Mouse (Mus musculus): Measurements from ENCODE around the gene Troap.
"Not testable (repeated sequence)": the region's sequence is repeated elsewhere in the genome, so short reads cannot be mapped to it uniquely, and the experiment has no call there.

Troap gene

GRCm38 (mm10) chr15:99040920-99041856 lies 33.2 kb upstream of the Troap start:
- no peak for DNase-seq (ENCODE audit: low spot score)

GRCm38 (mm10) chr15:99042334-99042733 lies 32.0 kb upstream of the Troap start:
- DNase-seq (ENCODE audit: low spot score), result no peak

- DNase-seq (ENCODE audit: low spot score), result peak; percentile 60
These were observed 29.5 kb upstream of the Troap start for GRCm38 (mm10) chr15:99044854-99045253.

- not testable (repeated sequence) for DNase-seq (ENCODE audit: low spot score)
These were observed 28.6 kb upstream of the Troap start for GRCm38 (mm10) chr15:99045734-99046133.

GRCm38 (mm10) chr15:99049473-99050253 lies 24.7 kb upstream of the Troap start:
- peak; percentile 74 for DNase-seq (ENCODE audit: low spot score)

- DNase-seq (ENCODE audit: low spot score), result no peak
These were observed 21.0 kb upstream of the Troap start for GRCm38 (mm10) chr15:99053373-99053772.

GRCm38 (mm10) chr15:99055040-99055439 lies 19.3 kb upstream of the Troap start, which contains the start of gene Prph:
Prph (plus strand) TSS chr15:99055174.
- DNase-seq (ENCODE audit: low spot score), result no peak

GRCm38 (mm10) chr15:99055511-99055961 lies 18.8 kb upstream of the Troap start:
- DNase-seq (ENCODE audit: low spot score), result no peak

- DNase-seq (ENCODE audit: low spot score), result no peak
These were observed 18.0 kb upstream of the Troap start for GRCm38 (mm10) chr15:99056332-99056731.

GRCm38 (mm10) chr15:99065557-99066165 lies 8.7 kb upstream of the Troap start:
- no peak for DNase-seq (ENCODE audit: low spot score)

GRCm38 (mm10) chr15:99071988-99072387 lies 2.4 kb upstream of the Troap start:
- no peak for DNase-seq (ENCODE audit: low spot score)

- peak; percentile 99 for DNase-seq (ENCODE audit: low spot score)
These were observed 392 bp downstream of the Troap start for GRCm38 (mm10) chr15:99074600-99075333.

GRCm38 (mm10) chr15:99076011-99076410 lies 1.6 kb downstream of the Troap start:
- DNase-seq (ENCODE audit: low spot score), result not testable (repeated sequence)

GRCm38 (mm10) chr15:99078181-99078910 lies 4.0 kb downstream of the Troap start:
- DNase-seq (ENCODE audit: low spot score), result no peak

- peak; percentile 20 for DNase-seq (ENCODE audit: low spot score)
These were observed 5.4 kb downstream of the Troap start for GRCm38 (mm10) chr15:99079804-99080203.

GRCm38 (mm10) chr15:99082322-99082721 lies 7.9 kb downstream of the Troap start:
- DNase-seq (ENCODE audit: low spot score), result no peak

GRCm38 (mm10) chr15:99082840-99083239 lies 8.5 kb downstream of the Troap start:
- no peak for DNase-seq (ENCODE audit: low spot score)

- peak; percentile 64 for DNase-seq (ENCODE audit: low spot score)
These were observed 8.9 kb downstream of the Troap start for GRCm38 (mm10) chr15:99083258-99083657.

GRCm38 (mm10) chr15:99083867-99084557 lies 9.6 kb downstream of the Troap start:
- no peak for DNase-seq (ENCODE audit: low spot score)

- DNase-seq (ENCODE audit: low spot score), result no peak
These were observed 10.2 kb downstream of the Troap start for GRCm38 (mm10) chr15:99084618-99085017.

All from adipocyte (in vitro differentiated cells).